Mouse (Mus musculus) embryonic fibroblast, embryonic 13.5 days (primary cell): ENCODE data around the gene 2810021J22Rik.

Source experiments
- CTCF ChIP-seq: IDR thresholded peaks from 2 replicates; pipeline ENCODE4 v1.5.1; 2011; ENCODE audit warnings: mild to moderate bottlenecking, control low read depth, low read length, moderate library complexity, borderline replicate concordance; ENCODE audit not compliant: insufficient read depth
- POLR2A ChIP-seq: IDR thresholded peaks from 2 replicates; pipeline ENCODE4 v1.6.1; 2011; ENCODE audit warnings: low read depth, mild to moderate bottlenecking, control low read depth, low read length, moderate library complexity

DNA sequence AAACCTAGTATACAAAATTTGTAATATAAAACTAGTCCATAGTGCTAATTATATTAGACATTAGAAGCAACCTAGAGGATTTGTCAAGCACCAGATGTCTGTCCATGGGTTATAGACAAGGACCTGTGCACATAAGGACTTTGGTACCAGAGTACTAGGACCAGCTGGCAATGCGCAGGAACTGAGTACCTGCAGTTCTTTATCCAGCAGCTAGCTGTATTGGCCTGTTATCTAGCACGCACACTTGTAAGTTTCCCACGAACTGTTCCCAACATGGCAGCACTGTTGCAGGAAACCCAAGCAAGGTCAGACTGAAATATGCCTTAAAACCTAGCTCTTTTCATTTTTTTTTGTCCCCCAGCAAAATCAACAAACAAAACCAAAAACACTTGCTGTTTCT lies 63.2 kb downstream of the 2810021J22Rik start:
- TF ChIP-seq POLR2A (no peak), CTCF (no peak)
